Mouse (Mus musculus) cerebellum, adult 2 months (tissue): ENCODE measurements around the gene Med13.

Source experiments
- CTCF ChIP-seq: fragments of 200-500 bp; IDR thresholded peaks from 2 replicates; pipeline ENCODE4 v1.5.1; 2011; ENCODE audit warnings: low read depth, mild to moderate bottlenecking, control low read depth, low read length, moderate library complexity, borderline replicate concordance; ENCODE audit not compliant: insufficient read depth
- POLR2A ChIP-seq: fragments of 200-500 bp; IDR thresholded peaks from 2 replicates; pipeline ENCODE4 v1.6.1; 2011; ENCODE audit warnings: low read length, control low read depth, borderline replicate concordance; ENCODE audit not compliant: insufficient read depth

DNA sequence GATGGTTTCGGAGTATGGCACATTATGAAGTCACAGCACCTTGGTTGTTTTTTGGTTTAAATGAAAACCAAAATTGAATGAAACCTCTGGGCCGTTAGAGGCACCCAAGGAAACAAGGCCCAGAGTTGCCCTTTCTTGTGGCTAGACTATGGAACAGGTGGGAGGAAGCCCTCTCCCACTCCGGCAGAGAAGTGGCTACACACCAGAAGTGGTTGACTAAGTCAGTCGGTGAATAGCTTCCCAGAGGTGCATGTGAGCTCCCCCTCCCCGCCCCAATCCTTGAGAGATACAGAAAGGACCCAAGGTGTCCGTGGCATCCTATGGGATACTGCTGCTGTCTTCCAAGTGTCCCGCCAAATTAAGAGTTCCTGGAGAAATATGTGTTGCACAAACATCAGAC is 13.9 kb upstream of the Med13 start:
- TF ChIP-seq POLR2A (no peak), CTCF (no peak)
